Mouse (Mus musculus) heart, postnatal 10 days (tissue): Measurements from ENCODE around the gene Sorcs2. TPM values are rescaled to one million over a fixed set of nuclear protein-coding genes. Genes with fewer than 3 reads are reported as not detected.

Experiments
- DNase-seq, 2 experiments: peaks; one replicate each; pipeline ENCODE4 v3.0.0; 2021
- intact Hi-C: fragments of 180-260 bp; cut with DNase I; formaldehyde crosslinking; loops from one replicate; pipeline ENCODE4 v1.15.1; 2025
- total RNA-seq, 2 experiments: library from RNA; stranded (reverse); gene quantifications; 2 replicates each; pipeline ENCODE4 v1.2.3; 2021

The Sorcs2 gene
- total RNA-seq: 10 to 100 TPM; 12.2 to 12.5 TPM

GRCm38 (mm10) chr5:36397837-36398282 is at the start of gene Sorcs2:
TSS of gene Sorcs2 (minus strand) at chr5:36398139.
- intact Hi-C loops: loop anchor here (1.0 to 10.0 kb wide), 6 partner anchors 75 to 513 kb away; no protein-coding TSS in a partner anchor
- DNase-seq: peak; percentile 89 to 91

GRCm38 (mm10) chr5:36446166-36446890 is 48.4 kb upstream of the Sorcs2 start:
- DNase-seq: no peak
- intact Hi-C loops: no loop called here

DNA sequence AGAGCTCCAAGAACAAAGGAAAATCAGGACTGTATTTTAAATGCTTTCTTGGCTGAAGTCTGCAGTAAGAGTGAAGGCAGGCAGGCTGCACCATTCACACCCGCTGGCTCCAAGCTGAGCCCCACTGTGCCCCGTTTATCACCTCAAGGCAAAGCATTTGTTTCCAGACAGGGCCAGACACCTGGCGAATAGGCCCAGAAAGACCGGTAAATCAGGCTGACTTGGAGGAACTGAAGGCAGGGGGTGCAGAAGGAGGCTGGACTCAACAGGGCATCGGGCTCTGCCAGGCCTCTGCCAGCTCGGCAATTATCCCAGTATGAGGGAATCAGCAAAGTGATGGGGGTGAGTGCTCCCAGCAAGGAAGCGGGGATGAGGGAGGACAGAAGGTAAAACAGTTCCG is 47.1 kb upstream of the Sorcs2 start:
- no peak for DNase-seq
- intact Hi-C loops: no loop called here

DNA sequence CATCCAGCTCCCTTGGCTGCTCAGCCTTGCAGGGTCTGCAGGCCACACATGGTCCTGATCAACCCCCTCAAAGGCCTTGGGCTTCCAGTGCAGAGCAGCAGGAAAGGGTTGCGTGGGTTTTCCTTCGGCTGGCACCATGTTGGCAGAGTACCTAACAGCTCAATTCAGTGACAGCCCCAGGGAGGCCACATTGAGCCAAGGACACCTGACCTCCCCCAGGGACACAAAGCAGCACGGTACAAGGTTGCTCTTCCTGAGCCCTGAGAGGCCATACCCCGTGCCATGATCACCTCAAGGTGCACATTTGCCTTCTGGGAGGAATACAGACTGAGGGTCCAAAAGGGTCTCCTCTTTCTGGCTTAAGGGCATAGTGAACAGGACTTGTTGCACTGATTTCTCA is 46.7 kb upstream of the Sorcs2 start:
- DNase-seq: no peak
- intact Hi-C loops: no loop called here

DNA sequence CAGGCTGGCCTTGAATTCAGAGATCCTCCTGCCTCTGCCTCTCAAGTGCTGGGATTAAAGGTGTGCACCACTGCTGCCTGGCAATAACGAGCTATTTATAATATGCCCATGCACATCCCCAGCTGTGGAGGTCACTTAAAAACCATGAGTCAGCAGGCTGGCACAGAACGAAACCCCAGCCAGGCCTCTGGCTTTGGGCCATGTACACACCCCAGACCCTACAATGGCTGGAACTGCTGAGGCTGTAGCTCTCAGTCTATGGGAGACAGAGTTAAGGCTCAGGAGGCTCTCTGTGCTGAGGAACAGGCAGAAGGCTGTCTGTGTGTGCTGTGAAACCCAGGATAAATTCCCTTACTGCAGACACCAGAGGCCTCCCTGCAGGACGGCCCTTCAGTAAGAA is 42.8 kb upstream of the Sorcs2 start:
- no peak for DNase-seq
- intact Hi-C loops: no loop called here

DNA sequence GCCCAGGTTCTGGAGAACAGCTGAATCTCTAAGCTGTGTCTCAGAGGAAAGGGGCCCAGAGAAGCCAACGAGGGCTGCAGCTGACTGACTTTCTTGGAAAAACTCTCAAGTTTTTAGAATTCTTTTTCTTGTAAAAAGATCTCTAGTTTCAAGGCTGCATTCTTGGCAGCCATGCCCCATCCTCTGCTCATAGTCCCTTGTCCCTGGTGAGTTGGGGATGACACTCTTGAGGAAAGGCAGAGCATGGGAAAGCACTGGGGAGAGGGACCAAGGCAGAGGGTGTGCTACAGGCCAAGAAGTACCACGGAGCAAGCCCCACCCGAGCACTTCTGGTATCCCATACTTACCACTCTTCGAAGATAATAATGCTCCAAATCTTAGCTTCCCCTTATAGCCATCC is 38.9 kb upstream of the Sorcs2 start:
- DNase-seq: peak; percentile 27 to 36
- intact Hi-C loops: no loop called here

- intact Hi-C loops: no loop called here
- DNase-seq: no peak
Measured at GRCm38 (mm10) chr5:36434398-36434967, 36.5 kb upstream of the Sorcs2 start.

DNA sequence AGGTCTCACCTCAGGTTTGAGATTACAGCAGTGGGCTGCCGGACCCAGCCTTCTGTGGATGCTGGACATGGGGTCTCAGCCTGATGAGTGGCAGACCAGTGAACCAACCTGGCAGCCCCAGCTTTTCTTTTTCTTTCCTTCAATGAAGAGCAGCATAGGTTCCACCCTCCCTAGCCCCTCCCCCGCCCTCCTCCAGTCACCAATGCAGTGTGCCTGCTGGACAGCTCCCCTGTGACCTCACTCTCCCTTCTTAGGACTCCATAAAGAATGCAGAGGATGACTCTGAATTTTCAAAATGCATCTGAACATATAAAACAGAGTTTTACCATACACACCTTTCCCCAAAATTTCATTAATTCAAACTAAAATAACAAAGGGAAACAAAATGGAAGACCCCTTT is 33.8 kb upstream of the Sorcs2 start:
- intact Hi-C loops: no loop called here
- DNase-seq: no peak

DNA sequence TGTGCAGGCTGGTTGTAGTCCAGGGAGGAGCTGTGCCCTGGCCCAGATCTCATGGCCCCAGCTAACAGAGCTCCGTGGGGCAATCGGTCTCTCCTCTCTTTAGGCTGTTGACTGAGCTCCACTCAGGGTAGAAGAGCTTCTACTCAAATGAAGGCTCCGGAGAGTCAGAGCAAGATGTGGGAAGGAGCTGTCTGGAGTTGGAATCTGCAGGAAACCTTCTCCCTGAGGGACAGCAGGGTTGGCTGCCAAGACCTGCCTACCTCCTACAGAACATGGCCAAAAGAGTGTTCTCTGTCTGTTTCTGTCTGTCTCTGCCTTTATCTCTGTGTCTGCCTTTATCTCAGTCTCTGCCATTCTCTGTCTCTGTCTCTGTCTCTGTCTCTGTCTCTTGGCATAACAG is 31.6 kb upstream of the Sorcs2 start:
- DNase-seq: no peak
- intact Hi-C loops: no loop called here

GRCm38 (mm10) chr5:36427831-36428230 is 29.9 kb upstream of the Sorcs2 start:
- intact Hi-C loops: no loop called here
- no peak for DNase-seq

- intact Hi-C loops: no loop called here
- DNase-seq: no peak
Measured at GRCm38 (mm10) chr5:36426404-36426803, 28.5 kb upstream of the Sorcs2 start.

DNA sequence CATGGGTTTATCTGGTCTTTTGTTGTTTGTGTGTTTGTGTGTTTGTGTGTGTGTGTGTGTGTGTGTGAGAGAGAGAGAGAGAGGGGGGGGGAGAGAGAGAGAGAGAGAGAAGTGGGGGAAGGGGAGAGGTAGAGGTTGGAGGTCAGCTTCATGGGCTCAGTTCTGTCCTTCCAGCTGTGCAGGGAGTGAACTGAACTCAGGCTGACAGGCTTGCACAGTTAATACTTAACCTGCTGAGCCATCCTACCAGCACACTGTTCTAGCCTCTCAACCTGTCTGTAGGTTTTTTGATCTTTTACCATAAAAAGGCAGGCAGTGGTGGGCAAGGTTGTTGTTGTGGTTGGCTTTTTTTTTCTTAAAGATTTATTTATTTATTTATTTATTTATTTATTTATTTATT is 26.7 kb upstream of the Sorcs2 start:
- DNase-seq: no peak
- intact Hi-C loops: no loop called here

DNA sequence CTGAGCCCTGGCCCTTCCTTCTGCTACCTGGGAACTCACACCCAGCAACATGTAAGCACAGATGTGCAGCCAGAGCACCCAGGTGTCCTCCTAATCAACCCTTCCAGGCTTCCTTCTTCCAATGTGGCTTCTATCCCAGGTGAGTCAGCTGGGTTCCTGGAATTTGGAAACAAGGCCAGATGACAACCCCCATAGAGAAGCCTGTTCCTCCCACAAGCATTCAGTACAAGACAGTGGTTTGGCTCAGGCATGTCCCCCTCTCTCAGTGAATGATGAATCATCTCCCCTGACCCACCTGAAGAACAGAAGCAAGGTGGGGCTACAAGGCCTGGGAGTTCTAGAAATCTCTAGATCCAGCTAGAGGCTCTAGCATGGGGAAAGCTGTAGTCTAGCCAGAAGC is 24.8 kb upstream of the Sorcs2 start:
- intact Hi-C loops: no loop called here
- DNase-seq: no peak

- no peak for DNase-seq
- intact Hi-C loops: no loop called here
Measured at GRCm38 (mm10) chr5:36419861-36420260, 21.9 kb upstream of the Sorcs2 start.

DNA sequence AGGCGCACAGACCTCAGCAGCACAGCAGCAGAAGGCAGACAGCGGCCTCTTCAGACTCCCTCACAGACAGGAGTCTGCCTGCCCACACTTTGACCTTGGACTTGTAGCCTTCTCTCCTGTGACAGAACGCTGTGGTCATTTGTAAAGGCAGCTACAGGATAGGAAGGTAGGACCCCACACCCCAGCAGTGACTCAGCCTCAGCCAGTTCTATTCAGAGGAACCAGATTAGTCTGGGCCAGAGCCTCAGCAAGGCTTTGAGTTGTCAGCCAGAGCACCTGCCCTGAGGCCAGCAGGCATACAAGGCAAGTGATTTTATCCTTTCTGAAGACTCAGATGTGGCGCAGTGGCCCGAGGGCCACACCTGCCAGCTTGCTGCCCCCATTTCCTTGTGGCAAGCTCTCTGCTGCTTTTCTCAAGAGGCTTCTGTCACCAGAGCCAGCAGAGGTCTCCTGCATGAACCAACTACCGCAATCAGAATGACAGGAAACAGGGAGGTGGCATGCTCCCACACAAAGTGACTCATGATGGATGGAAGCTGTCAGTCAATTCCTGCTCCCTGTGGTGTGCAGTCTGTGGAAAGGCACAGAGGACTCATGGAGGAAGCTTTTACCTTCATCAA is 16.9 kb upstream of the Sorcs2 start:
- DNase-seq: peak; percentile 16 to 29
- intact Hi-C loops: no loop called here

DNA sequence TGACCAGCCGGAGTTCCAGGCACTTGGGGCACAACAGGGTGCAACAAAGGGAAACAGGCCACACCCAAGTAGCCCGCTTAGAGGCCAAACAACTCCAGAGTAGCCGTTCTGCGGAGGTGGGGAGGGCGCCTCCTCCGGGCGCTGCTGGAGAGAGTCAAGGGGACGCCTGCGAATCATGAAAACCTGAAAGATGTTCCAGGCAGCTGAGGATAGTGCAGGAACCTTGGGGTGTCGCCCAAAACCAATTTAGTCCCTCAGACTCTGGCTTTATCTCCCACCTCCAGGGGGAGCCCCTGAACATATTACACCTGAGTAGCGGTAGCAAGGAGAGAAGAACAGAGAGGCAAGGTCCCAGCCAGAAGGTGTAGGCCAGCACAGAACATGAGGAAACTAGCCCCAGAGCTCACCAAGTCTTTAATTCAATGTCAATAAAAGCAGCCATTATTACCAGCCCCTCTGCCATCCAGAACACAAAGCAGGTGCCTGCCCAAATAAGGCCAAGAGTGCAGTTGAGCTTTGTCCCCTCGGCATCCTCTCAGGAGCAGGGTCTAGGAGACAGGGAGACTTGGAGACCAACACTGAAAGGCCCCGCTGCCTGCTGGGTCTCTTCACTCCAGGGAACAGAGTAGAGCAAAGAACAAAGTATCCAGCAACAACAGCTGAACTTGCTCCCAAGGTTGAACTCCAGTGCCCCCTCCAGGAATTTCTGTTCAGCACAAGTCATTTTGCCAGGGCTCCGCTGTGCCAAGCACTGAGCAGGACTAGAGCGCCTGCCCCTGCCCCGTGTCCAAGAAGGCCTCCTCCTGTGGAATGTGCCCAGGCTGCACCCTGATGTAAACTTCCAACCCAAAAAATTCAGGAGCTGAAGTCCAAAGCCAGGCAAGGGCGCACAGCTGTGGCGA is 775 bp upstream of the Sorcs2 start:
- intact Hi-C loops: loop anchor here (1.0 to 10.0 kb wide), 6 partner anchors 75 to 514 kb away; no protein-coding TSS in a partner anchor
- DNase-seq: peak; percentile 78 to 81

DNA sequence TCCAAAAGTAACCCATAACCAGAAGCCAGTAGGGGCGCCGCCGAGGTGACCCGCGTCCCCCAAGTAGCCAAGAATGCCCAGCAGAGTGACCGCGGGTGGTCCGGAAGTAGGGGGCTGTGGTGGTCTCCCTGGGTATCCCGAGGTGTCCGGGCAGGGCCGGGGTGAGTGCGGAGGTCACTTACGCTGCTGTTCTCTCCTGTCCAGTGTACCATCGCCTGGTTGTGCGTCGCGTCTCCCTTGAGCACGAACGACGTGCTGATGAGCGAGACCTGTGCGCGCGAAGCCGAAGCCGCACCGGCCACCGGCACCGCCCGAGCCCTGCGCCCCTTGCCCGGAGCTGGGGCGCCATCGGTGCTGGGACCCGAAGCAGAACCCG is 567 bp downstream of the Sorcs2 start:
- DNase-seq: peak in 1 of 2 experiments; percentile 40
- intact Hi-C loops: loop anchor here (5.0 to 10.0 kb wide), 2 partner anchors 265 to 513 kb away; no protein-coding TSS in a partner anchor

- DNase-seq: peak in 1 of 2 experiments; percentile 25
- intact Hi-C loops: loop anchor here (5.0 to 10.0 kb wide), 2 partner anchors 264 to 512 kb away; no protein-coding TSS in a partner anchor
Measured at GRCm38 (mm10) chr5:36396491-36397383, 1.2 kb downstream of the Sorcs2 start.

GRCm38 (mm10) chr5:36396011-36396410 is 1.9 kb downstream of the Sorcs2 start:
- intact Hi-C loops: loop anchor here (5.0 to 10.0 kb wide), 2 partner anchors 264 to 511 kb away; no protein-coding TSS in a partner anchor
- peak; percentile 78 to 88 for DNase-seq
